Mouse (Mus musculus): ENCODE measurements around the gene Clec16a. TPM values are rescaled to one million over a fixed set of nuclear protein-coding genes. Genes with fewer than 3 reads are reported as not detected.

Gene Clec16a
- polyA plus RNA-seq, 2 experiments = 2.7 to 10.0 TPM

DNA sequence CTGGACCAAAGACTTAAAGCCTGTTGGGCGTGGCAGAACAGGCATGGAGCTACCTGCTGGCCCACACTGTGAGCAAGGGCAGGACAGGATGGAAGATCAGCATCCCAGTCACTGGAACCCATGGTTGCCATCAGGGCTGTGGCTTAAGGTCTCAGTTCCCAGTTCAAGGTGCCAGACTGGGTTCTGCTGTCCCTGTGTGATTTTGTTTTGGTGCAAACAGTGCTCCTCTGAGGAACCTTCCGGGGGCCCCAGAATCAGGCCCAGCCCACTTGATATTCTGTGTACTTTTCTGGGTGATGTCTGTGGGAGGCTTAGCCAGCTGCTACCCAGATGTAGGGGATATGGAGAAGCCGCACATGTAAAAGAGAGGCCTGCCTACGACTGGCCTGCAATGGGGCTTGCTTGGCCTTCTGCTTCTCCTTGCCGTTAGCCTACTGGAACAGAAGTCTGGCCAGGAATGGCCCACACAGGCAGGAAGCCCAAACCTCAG, 235.5 kb downstream of the Clec16a start:
- Histone ChIP-seq H3K4me2 (ENCODE audit: low read depth) (no peak overlapping the region), H3K9ac (replicated peaks) (no peak overlapping the region), H3K36me3 (replicated peaks; ENCODE audit: control insufficient read depth, insufficient read depth, low read depth) (no peaks in the 10 kb centered on the region), H3K9me3 (ENCODE audit: control insufficient read depth, low read length) (no peaks in the 10 kb centered on the region), H3K27me3 (ENCODE audit: control insufficient read depth, insufficient read depth, low read length) (peaks cover 26% of the 10 kb centered on the region), H3K4me1 (replicated peaks; ENCODE audit: control insufficient read depth in 2 of 2, insufficient read depth in 2 of 2, low read length in 1 of 2) (peaks cover 0 to 3% of the 10 kb centered on the region in 2 experiments; a peak in 1 of 4 replicates), H3K4me3 (ENCODE audit: insufficient read depth in 1 of 2, low read depth in 2 of 2, low read length in 2 of 2) (no peak overlapping the region), H3K27ac (no peak overlapping the region)
- DNase-seq (ENCODE audit: low read depth in 3 of 3, low spot score in 3 of 3) (no peak), ATAC-seq (ENCODE audit: insufficient read depth) (no peak)
- TF ChIP-seq CTCF (IDR thresholded peaks at IDR 0.05; ENCODE audit: low read depth) = no peak
- TF ChIP-seq EP300 (IDR thresholded peaks at IDR 0.05; ENCODE audit: low read depth) = no peak
- 64% methylated on average over 5 of the region's 5 CpGs for WGBS (ENCODE audit: insufficient replicate concordance)

DNA sequence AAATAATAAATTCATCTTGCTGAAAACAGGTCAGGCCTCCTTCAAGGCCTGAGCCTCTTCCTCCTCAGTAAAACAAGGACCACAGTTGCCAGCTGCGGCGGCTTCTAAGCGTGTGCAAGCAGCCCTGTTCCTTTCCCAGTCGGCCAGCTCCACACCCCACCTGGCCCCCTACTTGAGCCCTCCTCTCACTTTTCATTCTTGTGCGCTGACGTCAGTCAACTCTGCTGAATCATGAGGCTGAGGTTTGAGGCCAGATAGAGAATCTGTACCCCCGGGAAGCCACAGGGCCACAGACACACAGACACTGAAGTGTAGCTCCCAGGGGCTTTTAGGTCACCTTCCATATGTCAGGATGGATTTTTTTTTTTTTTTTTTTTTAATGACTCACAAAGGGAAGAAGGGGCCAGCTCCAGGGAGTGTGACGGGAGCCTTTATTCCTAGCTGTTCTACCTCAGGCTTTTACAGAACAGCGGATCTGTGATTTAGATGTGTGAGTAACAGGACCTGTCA, 236.8 kb downstream of the Clec16a start:
- Histone ChIP-seq H3K36me3 (replicated peaks; ENCODE audit: control insufficient read depth, insufficient read depth, low read depth) (no peaks in the 10 kb centered on the region), H3K9ac (replicated peaks) (no peak overlapping the region), H3K27ac (no peak overlapping the region), H3K9me3 (ENCODE audit: control insufficient read depth, low read length) (no peaks in the 10 kb centered on the region), H3K4me2 (ENCODE audit: low read depth) (no peak overlapping the region), H3K27me3 (ENCODE audit: control insufficient read depth, insufficient read depth, low read length) (peaks cover 26% of the 10 kb centered on the region), H3K4me1 (replicated peaks; ENCODE audit: control insufficient read depth in 2 of 2, insufficient read depth in 2 of 2, low read length in 1 of 2) (peaks cover 0 to 4% of the 10 kb centered on the region in 2 experiments; a peak in 1 of 4 replicates), H3K4me3 (ENCODE audit: insufficient read depth in 1 of 2, low read depth in 2 of 2, low read length in 2 of 2) (no peak overlapping the region)
- TF ChIP-seq EP300 (IDR thresholded peaks at IDR 0.05; ENCODE audit: low read depth) (no peak), CTCF (IDR thresholded peaks at IDR 0.05; ENCODE audit: low read depth) (no peak)
- DNase-seq (ENCODE audit: low read depth in 3 of 3, low spot score in 3 of 3) = no peak
- ATAC-seq (ENCODE audit: insufficient read depth) = no peak
- 58% methylated on average over 9 of the region's 9 CpGs for WGBS (ENCODE audit: insufficient replicate concordance)

DNA sequence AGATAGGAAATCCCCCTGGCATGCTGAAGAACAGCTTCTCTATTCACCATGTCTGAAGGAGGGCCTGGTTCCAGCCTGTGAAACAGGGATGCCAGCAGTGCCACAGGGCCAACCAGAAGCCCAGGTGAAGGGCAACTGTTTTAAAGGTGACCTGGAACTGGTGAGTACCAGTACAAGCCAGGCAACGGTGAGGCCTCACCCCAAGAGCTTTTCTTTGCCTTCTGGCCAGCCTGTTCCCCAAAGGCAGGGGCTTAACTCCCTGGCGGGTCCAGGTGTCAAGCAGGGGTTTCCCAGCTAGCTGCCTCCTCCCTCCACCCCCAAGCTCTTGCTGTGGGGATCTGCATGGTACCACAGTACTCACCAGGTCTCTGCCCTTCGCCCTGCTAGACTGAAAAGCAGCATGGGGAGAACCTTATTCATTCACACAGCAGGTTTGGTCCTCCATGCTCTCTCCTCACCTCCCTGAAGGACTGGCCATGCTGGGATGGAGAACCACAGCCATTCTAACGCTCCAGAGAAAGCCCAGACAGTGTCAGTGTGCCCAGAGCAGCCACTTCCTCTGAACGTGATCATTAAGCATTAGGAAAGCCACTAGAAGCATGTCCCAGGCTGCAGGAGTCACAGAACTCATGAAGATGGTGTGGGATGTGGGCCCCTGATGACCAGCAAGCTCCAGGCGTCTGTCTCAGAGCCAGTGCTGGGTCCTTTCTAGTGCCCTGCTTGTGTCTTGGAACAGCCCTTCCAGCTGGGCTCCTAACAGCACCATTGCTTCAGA, 237.4 kb downstream of the Clec16a start:
- Histone ChIP-seq H3K9ac (replicated peaks) (no peak overlapping the region), H3K36me3 (replicated peaks; ENCODE audit: control insufficient read depth, insufficient read depth, low read depth) (no peaks in the 10 kb centered on the region), H3K4me1 (replicated peaks; ENCODE audit: control insufficient read depth in 2 of 2, insufficient read depth in 2 of 2, low read length in 1 of 2) (peaks cover 0 to 2% of the 10 kb centered on the region in 2 experiments; a peak in 1 of 4 replicates), H3K27me3 (ENCODE audit: control insufficient read depth, insufficient read depth, low read length) (peaks cover 26% of the 10 kb centered on the region), H3K4me2 (ENCODE audit: low read depth) (no peak overlapping the region), H3K4me3 (ENCODE audit: insufficient read depth in 1 of 2, low read depth in 2 of 2, low read length in 2 of 2) (no peak overlapping the region), H3K9me3 (ENCODE audit: control insufficient read depth, low read length) (no peaks in the 10 kb centered on the region), H3K27ac (no peak overlapping the region)
- 38% methylated on average over 6 of the region's 6 CpGs for WGBS (ENCODE audit: insufficient replicate concordance)
- TF ChIP-seq EP300 (IDR thresholded peaks at IDR 0.05; ENCODE audit: low read depth) = no peak
- TF ChIP-seq CTCF (IDR thresholded peaks at IDR 0.05; ENCODE audit: low read depth) = no peak
- ATAC-seq (ENCODE audit: insufficient read depth) = no peak
- no peak for DNase-seq (ENCODE audit: low read depth in 3 of 3, low spot score in 3 of 3)

DNA sequence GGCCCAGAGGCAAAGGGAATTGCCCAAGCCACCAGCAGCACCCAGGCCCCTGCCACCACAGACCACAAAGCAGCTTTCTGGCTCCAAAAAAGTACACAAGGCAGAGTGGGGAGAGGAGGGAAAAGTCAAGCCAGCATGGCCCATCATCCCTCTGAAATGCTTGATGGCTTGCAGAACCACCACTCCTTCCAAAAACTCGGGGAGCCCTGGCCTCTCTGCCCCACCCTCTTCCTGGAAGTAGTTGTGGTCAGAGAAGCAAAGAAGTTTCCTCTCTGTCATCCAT, 238.0 kb downstream of the Clec16a start:
- Histone ChIP-seq H3K27me3 (ENCODE audit: control insufficient read depth, insufficient read depth, low read length) (peaks cover 26% of the 10 kb centered on the region), H3K36me3 (replicated peaks; ENCODE audit: control insufficient read depth, insufficient read depth, low read depth) (no peaks in the 10 kb centered on the region), H3K9ac (replicated peaks) (no peak overlapping the region), H3K9me3 (ENCODE audit: control insufficient read depth, low read length) (no peaks in the 10 kb centered on the region), H3K27ac (no peak overlapping the region), H3K4me2 (ENCODE audit: low read depth) (no peak overlapping the region), H3K4me1 (replicated peaks; ENCODE audit: control insufficient read depth in 2 of 2, insufficient read depth in 2 of 2, low read length in 1 of 2) (0 out of 4 replicates have a peak, but pooled peaks cover 0 to 2% of the 10 kb centered on the region in 2 experiments), H3K4me3 (ENCODE audit: insufficient read depth in 1 of 2, low read depth in 2 of 2, low read length in 2 of 2) (no peak overlapping the region)
- DNase-seq (ENCODE audit: low read depth in 3 of 3, low spot score in 3 of 3) = no peak
- 0% methylated on average over 1 of the region's 1 CpGs for WGBS (ENCODE audit: insufficient replicate concordance)
- no peak for ATAC-seq (ENCODE audit: insufficient read depth)
- TF ChIP-seq CTCF (IDR thresholded peaks at IDR 0.05; ENCODE audit: low read depth) = no peak
- no peak for TF ChIP-seq EP300 (IDR thresholded peaks at IDR 0.05; ENCODE audit: low read depth)

DNA sequence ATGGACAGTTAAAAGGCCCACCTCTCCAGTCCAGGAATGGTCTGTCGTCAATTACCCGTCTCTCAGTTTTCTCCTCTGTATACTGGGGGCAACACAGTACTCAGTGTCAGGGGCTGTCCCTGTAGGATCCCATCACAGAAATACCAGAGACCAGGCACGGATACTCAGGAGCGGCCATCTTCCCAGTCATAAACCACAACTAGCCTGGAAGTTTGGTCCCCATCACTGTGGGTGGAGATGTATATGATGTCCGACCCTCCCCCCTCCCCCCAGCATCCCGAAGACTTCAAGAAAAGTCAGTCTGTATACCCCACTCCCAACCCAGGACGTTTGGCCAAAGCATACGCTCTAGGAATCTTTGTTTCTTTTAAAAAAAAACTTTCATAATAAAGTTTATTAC, 238.3 kb downstream of the Clec16a start:
- WGBS (ENCODE audit: insufficient replicate concordance) = 37% methylated on average over 8 of the region's 8 CpGs
- no peak for DNase-seq (ENCODE audit: low read depth in 3 of 3, low spot score in 3 of 3)
- H3K27ac ChIP-seq = no peak overlapping the region
- peaks cover 26% of the 10 kb centered on the region for H3K27me3 ChIP-seq (ENCODE audit: control insufficient read depth, insufficient read depth, low read length)
- no peak overlapping the region for H3K4me3 ChIP-seq (ENCODE audit: insufficient read depth in 1 of 2, low read depth in 2 of 2, low read length in 2 of 2)
- 0 out of 4 replicates have a peak, but pooled peaks cover 0 to 2% of the 10 kb centered on the region in 2 experiments for H3K4me1 ChIP-seq (replicated peaks; ENCODE audit: control insufficient read depth in 2 of 2, insufficient read depth in 2 of 2, low read length in 1 of 2)
- TF ChIP-seq EP300 (IDR thresholded peaks at IDR 0.05; ENCODE audit: low read depth) = no peak
- no peak for TF ChIP-seq CTCF (IDR thresholded peaks at IDR 0.05; ENCODE audit: low read depth)
- no peak overlapping the region for H3K9ac ChIP-seq (replicated peaks)
- H3K9me3 ChIP-seq (ENCODE audit: control insufficient read depth, low read length) = no peaks in the 10 kb centered on the region
- no peaks in the 10 kb centered on the region for H3K36me3 ChIP-seq (replicated peaks; ENCODE audit: control insufficient read depth, insufficient read depth, low read depth)
- peak overlapping the region; percentile 93; the same call in 1 of the 2 replicates for H3K4me2 ChIP-seq (ENCODE audit: low read depth)
- no peak for ATAC-seq (ENCODE audit: insufficient read depth)

Measured in liver, embryonic 14.5 days (tissue).